Mouse (Mus musculus): ENCODE results near the gene Spty2d1. TPM values are rescaled to one million over a fixed set of nuclear protein-coding genes. Genes with fewer than 3 reads are reported as not detected.

Gene Spty2d1
- 7.3 and 8.7 TPM in 2 replicates for polyA plus RNA-seq (2015; fragmentation: Nextera tagmentation; extraction: Ambion mirVana)

GRCm38 (mm10) chr7:47008168-47008993 is at the start of gene Spty2d1:
Spty2d1 (minus strand) TSS chr7:47008411.
- Histone ChIP-seq H3K9me3 (replicated peaks) (no peaks in the 10 kb centered on the region), H3K9ac (replicated peaks) (peak within 1 kb of the TSS; percentile 72), H3K4me1 (peaks cover 48% of the 10 kb centered on the region)

GRCm38 (mm10) chr7:47056273-47056672 is 48.1 kb upstream of the Spty2d1 start:
- H3K4me3 ChIP-seq (replicated peaks), result no peak overlapping the region
- H3K4me1 ChIP-seq, result peaks cover 20% of the 10 kb centered on the region
- H3K36me3 ChIP-seq, result 0 out of 2 replicates have a peak, but pooled peaks cover 10% of the 10 kb centered on the region
- no peak for ATAC-seq (ENCODE audit: low FRiP score)
- no peak overlapping the region for H3K27ac ChIP-seq (replicated peaks)
- no peak overlapping the region for H3K9ac ChIP-seq (replicated peaks)
- no peaks in the 10 kb centered on the region for H3K9me3 ChIP-seq (replicated peaks)
- H3K4me2 ChIP-seq, result no peak overlapping the region
- H3K27me3 ChIP-seq (replicated peaks), result no peaks in the 10 kb centered on the region
- 84% methylated on average over 4 of the region's 4 CpGs for WGBS

More at GRCm38 (mm10) chr7:47008168-47008993, at the start of gene Spty2d1:
- ATAC-seq (ENCODE audit: low FRiP score), result peak; percentile 95
- no peaks in the 10 kb centered on the region for H3K27me3 ChIP-seq (replicated peaks)
- peak within 1 kb of the TSS; percentile 89 for H3K27ac ChIP-seq (replicated peaks)
- peak within 1 kb of the TSS; percentile 87 for H3K4me2 ChIP-seq
- 1% methylated on average over 57 of the region's 57 CpGs for WGBS
- peak within 1 kb of the TSS; percentile 76 for H3K4me3 ChIP-seq (replicated peaks)
- H3K36me3 ChIP-seq, result no peaks in the 10 kb centered on the region

GRCm38 (mm10) chr7:47055744-47056143 is 47.5 kb upstream of the Spty2d1 start:
- 87% methylated on average over 9 of the region's 9 CpGs for WGBS
- Histone ChIP-seq H3K27me3 (replicated peaks) (no peaks in the 10 kb centered on the region), H3K9me3 (replicated peaks) (no peaks in the 10 kb centered on the region), H3K4me1 (peaks cover 25% of the 10 kb centered on the region), H3K4me3 (replicated peaks) (no peak overlapping the region), H3K36me3 (0 out of 2 replicates have a peak, but pooled peaks cover 10% of the 10 kb centered on the region), H3K27ac (replicated peaks) (no peak overlapping the region), H3K9ac (replicated peaks) (no peak overlapping the region), H3K4me2 (no peak overlapping the region)
- ATAC-seq (ENCODE audit: low FRiP score), result no peak

DNA sequence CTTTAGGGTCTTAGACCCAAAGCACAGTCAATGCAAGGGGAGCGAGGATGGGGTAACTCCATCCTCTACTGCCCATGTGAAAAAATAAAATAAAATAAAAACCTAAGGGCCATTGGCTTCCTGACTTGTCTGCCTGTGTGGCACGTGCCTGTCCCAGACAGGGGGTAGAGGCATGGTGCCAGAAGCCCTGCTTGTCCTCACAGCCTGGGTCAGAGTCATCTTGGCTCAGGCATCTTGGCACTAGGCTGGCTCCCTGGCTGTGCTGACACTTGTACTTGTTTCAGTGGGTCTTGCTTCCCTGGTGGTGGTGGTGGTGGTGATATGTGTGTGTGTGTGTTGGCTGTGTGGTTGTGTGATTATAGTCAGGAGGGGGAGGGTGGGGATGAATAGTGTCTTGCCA is 46.5 kb upstream of the Spty2d1 start:
- H3K27ac ChIP-seq (replicated peaks), result no peak overlapping the region
- no peaks in the 10 kb centered on the region for H3K9me3 ChIP-seq (replicated peaks)
- H3K9ac ChIP-seq (replicated peaks), result no peak overlapping the region
- peaks cover 28% of the 10 kb centered on the region for H3K4me1 ChIP-seq
- H3K27me3 ChIP-seq (replicated peaks), result no peaks in the 10 kb centered on the region
- ATAC-seq (ENCODE audit: low FRiP score), result no peak
- 0 out of 2 replicates have a peak, but pooled peaks cover 10% of the 10 kb centered on the region for H3K36me3 ChIP-seq
- 71% methylated on average over 2 of the region's 2 CpGs for WGBS
- no peak overlapping the region for H3K4me2 ChIP-seq
- no peak overlapping the region for H3K4me3 ChIP-seq (replicated peaks)

GRCm38 (mm10) chr7:47053287-47053686 is 45.1 kb upstream of the Spty2d1 start:
- no peak for ATAC-seq (ENCODE audit: low FRiP score)
- H3K4me3 ChIP-seq (replicated peaks), result no peak overlapping the region
- no peaks in the 10 kb centered on the region for H3K9me3 ChIP-seq (replicated peaks)
- no peak overlapping the region for H3K9ac ChIP-seq (replicated peaks)
- no peak overlapping the region for H3K27ac ChIP-seq (replicated peaks)
- H3K4me2 ChIP-seq, result no peak overlapping the region
- H3K27me3 ChIP-seq (replicated peaks), result no peaks in the 10 kb centered on the region
- WGBS, result 94% methylated on average over 15 of the region's 15 CpGs
- peaks cover 28% of the 10 kb centered on the region for H3K4me1 ChIP-seq
- H3K36me3 ChIP-seq, result 0 out of 2 replicates have a peak, but pooled peaks cover 10% of the 10 kb centered on the region

DNA sequence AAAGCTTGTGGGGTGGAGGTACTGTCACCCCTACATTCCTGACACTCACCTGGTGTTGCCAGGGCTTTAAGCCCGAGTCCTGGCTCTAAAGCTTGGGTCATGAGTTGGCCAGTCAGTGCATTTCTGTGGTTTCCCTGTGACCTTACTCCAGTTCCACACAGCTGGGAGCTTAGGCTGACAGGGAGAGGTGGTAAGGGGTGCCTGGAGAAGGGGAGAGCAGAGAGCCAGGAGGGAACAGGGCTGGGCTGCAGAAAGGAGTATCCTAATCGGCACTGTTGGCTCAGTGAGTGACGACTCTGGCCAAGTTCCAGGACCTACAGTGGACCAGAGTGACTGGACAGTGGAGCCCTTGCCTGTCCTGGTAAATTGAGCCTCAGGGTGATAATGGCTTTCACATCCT is 44.1 kb upstream of the Spty2d1 start:
- H3K4me3 ChIP-seq (replicated peaks), result peak overlapping the region; percentile 96; the same call in 1 of the 2 replicates
- peak overlapping the region; percentile 61 for H3K27ac ChIP-seq (replicated peaks)
- no peak overlapping the region for H3K9ac ChIP-seq (replicated peaks)
- peaks cover 28% of the 10 kb centered on the region for H3K4me1 ChIP-seq
- no peaks in the 10 kb centered on the region for H3K27me3 ChIP-seq (replicated peaks)
- 0 out of 2 replicates have a peak, but pooled peaks cover 10% of the 10 kb centered on the region for H3K36me3 ChIP-seq
- no peak for ATAC-seq (ENCODE audit: low FRiP score)
- 39% methylated on average over 3 of the region's 3 CpGs for WGBS
- peak overlapping the region; percentile 74 for H3K4me2 ChIP-seq
- H3K9me3 ChIP-seq (replicated peaks), result no peaks in the 10 kb centered on the region

DNA sequence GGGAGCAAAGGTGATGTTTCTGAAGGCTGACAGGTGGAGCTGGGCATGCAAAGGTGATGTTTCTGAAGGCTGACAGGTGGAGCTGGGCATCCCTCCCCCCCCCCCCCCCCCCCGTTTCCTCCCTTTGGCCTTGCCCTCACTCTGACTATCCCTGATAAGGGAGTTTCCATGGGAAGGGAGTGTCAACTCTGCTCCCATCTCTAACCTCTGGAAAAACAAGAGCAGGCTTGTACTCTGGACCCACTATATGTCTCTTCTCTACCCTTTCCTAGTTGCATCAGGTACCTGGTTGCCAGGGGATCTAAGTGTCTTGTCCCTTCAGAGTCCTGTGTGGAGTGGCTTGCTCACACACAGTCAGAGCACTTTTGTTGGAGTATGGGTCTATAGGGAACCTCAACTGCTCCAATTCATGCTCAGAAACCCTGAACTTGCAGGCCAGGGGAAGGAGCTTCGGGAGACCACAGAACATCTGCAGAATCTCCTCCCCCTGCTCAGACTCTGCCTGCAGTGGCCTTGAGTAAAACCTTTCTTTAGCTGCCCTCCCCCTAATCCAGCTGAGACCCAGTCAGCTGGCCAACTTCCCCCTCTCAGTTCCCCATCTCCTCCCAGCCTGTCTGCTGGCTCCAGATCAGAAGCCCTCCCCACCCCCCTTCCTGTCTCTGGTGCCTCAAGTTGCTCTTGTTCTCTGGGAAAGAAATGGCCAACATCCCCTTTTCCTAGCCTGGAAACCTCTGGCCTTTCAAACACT is 43.4 kb upstream of the Spty2d1 start:
- peak overlapping the region; percentile 74 for H3K4me2 ChIP-seq
- peaks cover 28% of the 10 kb centered on the region for H3K4me1 ChIP-seq
- 0 out of 2 replicates have a peak, but pooled peaks cover 10% of the 10 kb centered on the region for H3K36me3 ChIP-seq
- WGBS, result 30% methylated on average over 1 of the region's 2 CpGs
- peak overlapping the region; percentile 96 for H3K4me3 ChIP-seq (replicated peaks)
- peak overlapping the region; percentile 92 for H3K27ac ChIP-seq (replicated peaks)
- peak overlapping the region; percentile 91; the same call in 1 of the 2 replicates for H3K9ac ChIP-seq (replicated peaks)
- no peak for ATAC-seq (ENCODE audit: low FRiP score)
- H3K27me3 ChIP-seq (replicated peaks), result no peaks in the 10 kb centered on the region
- H3K9me3 ChIP-seq (replicated peaks), result no peaks in the 10 kb centered on the region

DNA sequence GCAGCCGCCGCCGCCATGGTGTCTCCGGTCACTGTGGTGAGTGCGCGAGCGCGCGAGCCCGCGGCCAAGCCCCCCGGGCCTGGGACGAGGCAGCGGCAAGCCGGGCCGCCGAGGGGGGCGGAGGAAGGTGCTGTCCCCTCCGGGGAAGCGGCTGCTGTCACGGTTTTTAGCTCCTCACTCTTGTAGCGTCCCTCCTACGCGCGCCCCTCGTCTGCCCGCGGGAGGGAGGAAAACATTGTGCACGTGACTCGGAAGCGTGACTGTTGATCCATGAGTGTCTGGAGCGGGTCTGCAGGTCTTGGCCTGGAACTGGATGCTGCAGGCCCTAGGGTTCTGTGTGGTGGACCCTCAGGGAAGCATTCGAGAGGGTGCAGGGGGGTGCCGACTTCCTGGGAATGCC is 42.6 kb upstream of the Spty2d1 start:
- WGBS, result 0% methylated on average over 34 of the region's 34 CpGs
- peak overlapping the region; percentile 92 for H3K27ac ChIP-seq (replicated peaks)
- H3K9me3 ChIP-seq (replicated peaks), result no peaks in the 10 kb centered on the region
- H3K36me3 ChIP-seq, result 0 out of 2 replicates have a peak, but pooled peaks cover 10% of the 10 kb centered on the region
- H3K27me3 ChIP-seq (replicated peaks), result no peaks in the 10 kb centered on the region
- peak overlapping the region; percentile 96 for H3K4me3 ChIP-seq (replicated peaks)
- ATAC-seq (ENCODE audit: low FRiP score), result peak; percentile 80
- peak overlapping the region; percentile 74 for H3K4me2 ChIP-seq
- H3K4me1 ChIP-seq, result peaks cover 28% of the 10 kb centered on the region
- H3K9ac ChIP-seq (replicated peaks), result peak overlapping the region; percentile 91

DNA sequence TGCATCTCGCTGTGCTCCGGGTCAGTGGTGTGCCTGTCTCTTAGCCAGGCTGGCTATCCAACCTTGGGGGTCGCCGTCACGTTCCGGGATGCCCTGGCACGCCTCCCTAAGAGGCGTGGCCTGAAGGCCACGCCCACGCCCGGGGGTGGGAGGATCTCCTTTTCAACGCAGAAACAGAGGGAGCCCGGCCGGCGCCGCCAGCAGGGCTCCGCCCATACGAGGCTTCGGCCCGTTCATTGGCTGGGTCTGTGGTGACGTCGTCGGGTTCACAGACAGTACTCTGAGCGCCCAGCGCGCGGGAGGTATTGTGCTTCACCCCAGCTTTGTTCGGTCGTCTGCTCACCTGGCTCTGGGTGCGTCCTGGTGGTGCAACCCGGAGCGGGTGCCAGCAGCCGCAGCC is 42.2 kb upstream of the Spty2d1 start, which contains the start of gene Tmem86a:
TSS of gene Tmem86a (plus strand) at position 236 of the 400 bp plus-strand sequence.
- H3K36me3 ChIP-seq, result 0 out of 2 replicates have a peak, but pooled peaks cover 10% of the 10 kb centered on the region
- peak within 1 kb of the TSS; percentile 92 for H3K27ac ChIP-seq (replicated peaks)
- no peaks in the 10 kb centered on the region for H3K9me3 ChIP-seq (replicated peaks)
- H3K27me3 ChIP-seq (replicated peaks), result no peaks in the 10 kb centered on the region
- 0% methylated on average over 33 of the region's 33 CpGs for WGBS
- peak within 1 kb of the TSS; percentile 74 for H3K4me2 ChIP-seq
- H3K4me3 ChIP-seq (replicated peaks), result peak within 1 kb of the TSS; percentile 96
- H3K9ac ChIP-seq (replicated peaks), result peak within 1 kb of the TSS; percentile 91
- H3K4me1 ChIP-seq, result peaks cover 28% of the 10 kb centered on the region
- ATAC-seq (ENCODE audit: low FRiP score), result peak; percentile 99

DNA sequence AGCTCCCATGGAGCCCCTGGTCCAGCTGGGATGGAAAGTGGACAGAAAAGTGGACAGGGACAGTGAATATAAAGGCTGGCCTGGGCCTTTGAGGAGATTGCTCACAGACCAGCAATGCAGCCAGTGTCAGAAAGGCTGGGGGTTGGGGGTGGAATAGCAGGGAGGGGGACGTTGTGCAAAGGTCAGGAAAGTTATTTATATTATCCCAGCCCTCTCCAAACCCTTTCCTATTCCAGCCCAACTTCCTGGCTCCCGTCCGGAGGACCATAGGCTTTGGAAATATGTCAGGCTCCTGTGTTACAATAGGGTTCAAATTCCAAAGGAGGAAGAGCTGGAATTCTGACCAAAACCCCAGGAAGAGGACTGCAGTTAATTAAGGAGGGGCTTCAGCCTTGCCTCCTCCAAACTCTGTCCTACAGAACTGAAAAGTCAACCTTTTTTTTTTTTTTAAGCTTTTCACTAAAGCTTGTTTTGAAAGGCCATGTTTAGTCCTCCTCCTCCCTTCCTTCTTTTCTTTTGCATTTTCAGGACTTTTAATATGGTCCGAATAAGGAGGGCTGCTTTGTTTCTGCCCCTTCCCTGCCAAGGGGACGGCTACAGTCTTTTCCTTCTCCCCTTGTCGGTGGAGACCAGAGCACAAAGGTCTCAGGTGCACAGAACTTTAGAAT is 34.7 kb upstream of the Spty2d1 start:
- WGBS, result 54% methylated on average over 6 of the region's 6 CpGs
- Histone ChIP-seq H3K4me1 (0 out of 2 replicates have a peak, but pooled peaks cover 6% of the 10 kb centered on the region), H3K4me3 (replicated peaks) (no peak overlapping the region), H3K4me2 (no peak overlapping the region), H3K9me3 (replicated peaks) (no peaks in the 10 kb centered on the region), H3K36me3 (no peaks in the 10 kb centered on the region), H3K27ac (replicated peaks) (no peak overlapping the region), H3K9ac (replicated peaks) (no peak overlapping the region), H3K27me3 (replicated peaks) (no peaks in the 10 kb centered on the region)
- ATAC-seq (ENCODE audit: low FRiP score), result no peak

DNA sequence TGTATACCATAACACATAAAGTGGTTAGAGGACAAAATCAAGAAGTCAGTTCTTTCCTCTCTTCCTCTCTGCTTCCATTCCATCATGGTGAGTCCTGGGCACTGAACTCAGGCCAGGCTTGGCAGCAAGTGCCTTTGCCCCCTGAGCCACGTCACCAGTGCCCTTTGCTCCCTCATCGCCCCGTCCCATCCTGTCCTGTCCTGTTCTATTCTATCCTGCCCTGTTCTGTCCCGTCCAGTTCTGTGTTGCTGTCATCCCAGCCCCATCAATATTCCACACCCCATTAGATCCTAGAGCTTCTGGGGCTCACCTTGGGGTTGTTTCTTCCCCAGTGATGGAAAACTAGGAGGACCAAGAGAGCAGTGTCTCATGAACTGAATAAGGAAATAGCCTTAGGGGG is 33.9 kb upstream of the Spty2d1 start:
- Histone ChIP-seq H3K36me3 (no peaks in the 10 kb centered on the region), H3K4me1 (0 out of 2 replicates have a peak, but pooled peaks cover 6% of the 10 kb centered on the region), H3K4me2 (no peak overlapping the region), H3K27ac (replicated peaks) (no peak overlapping the region), H3K9me3 (replicated peaks) (no peaks in the 10 kb centered on the region), H3K9ac (replicated peaks) (no peak overlapping the region), H3K27me3 (replicated peaks) (no peaks in the 10 kb centered on the region), H3K4me3 (replicated peaks) (no peak overlapping the region)
- WGBS, result 67% methylated on average over 4 of the region's 4 CpGs
- ATAC-seq (ENCODE audit: low FRiP score), result no peak
